Mouse (Mus musculus) stomach, embryonic 15.5 days (tissue): ENCODE data around the gene Col11a2. TPM values are rescaled to one million over a fixed set of nuclear protein-coding genes. Genes with fewer than 3 reads are reported as not detected.
A peak's percentile ranks its signal among the peaks of the same experiment; 100 is the strongest.

ENCODE experiments used
- ATAC-seq: fragments of 200-750 bp; cut with Nextera tagmentation; 2 replicates; pipeline ENCODE4 v1.8.0; 2017; ENCODE audit warnings: low read depth, moderate number of reproducible peaks, moderate TSS enrichment; ENCODE audit not compliant: insufficient read depth, low FRiP score
- H3K27ac ChIP-seq: fragments of 300-500 bp; sonication (generic); 2 replicates; pipeline ENCODE4 v1.5.1; 2015; ENCODE audit warnings: mild to moderate bottlenecking, inconsistent platforms
- H3K27me3 ChIP-seq: fragments of 300-500 bp; sonication (generic); replicated peaks from 2 replicates; pipeline ENCODE4 v1.6.1; 2015; ENCODE audit warnings: inconsistent platforms
- H3K36me3 ChIP-seq: fragments of 300-500 bp; sonication (generic); 2 replicates; pipeline ENCODE4 v1.6.1; 2015; ENCODE audit warnings: inconsistent platforms
- H3K4me1 ChIP-seq: fragments of 300-500 bp; sonication (generic); 2 replicates; pipeline ENCODE4 v1.6.1; 2015; ENCODE audit warnings: inconsistent platforms
- H3K4me2 ChIP-seq: fragments of 300-500 bp; sonication (generic); 2 replicates; pipeline ENCODE4 v1.6.1; 2015; ENCODE audit warnings: mild to moderate bottlenecking, inconsistent platforms
- H3K4me3 ChIP-seq: fragments of 300-500 bp; sonication (generic); replicated peaks from 2 replicates; pipeline ENCODE4 v1.5.1; 2015; ENCODE audit warnings: inconsistent platforms
- H3K9ac ChIP-seq: fragments of 300-500 bp; sonication (generic); 2 replicates; pipeline ENCODE4 v1.6.1; 2015; ENCODE audit warnings: inconsistent platforms
- H3K9me3 ChIP-seq: fragments of 300-500 bp; sonication (generic); 2 replicates; pipeline ENCODE4 v1.6.1; 2016; ENCODE audit warnings: inconsistent platforms
- WGBS: fragments of 180-500 bp; shearing (Covaris S2); methylation state at CpG from one replicate; pipeline ENCODE4 v1.1.7; 2015; 5-methylcytosine and 5-hydroxymethylcytosine counted together
- polyA plus RNA-seq: library from polyadenylated mRNA; unstranded; fragments of >200 nt; fragmentation: Nextera tagmentation; extraction: Ambion mirVana; gene quantifications from 2 replicates; pipeline ENCODE4 v1.2.1, GENCODE M21; 2015

Gene Col11a2
- polyA plus RNA-seq, 1 experiment from 2014 or later = 1.3 TPM

DNA sequence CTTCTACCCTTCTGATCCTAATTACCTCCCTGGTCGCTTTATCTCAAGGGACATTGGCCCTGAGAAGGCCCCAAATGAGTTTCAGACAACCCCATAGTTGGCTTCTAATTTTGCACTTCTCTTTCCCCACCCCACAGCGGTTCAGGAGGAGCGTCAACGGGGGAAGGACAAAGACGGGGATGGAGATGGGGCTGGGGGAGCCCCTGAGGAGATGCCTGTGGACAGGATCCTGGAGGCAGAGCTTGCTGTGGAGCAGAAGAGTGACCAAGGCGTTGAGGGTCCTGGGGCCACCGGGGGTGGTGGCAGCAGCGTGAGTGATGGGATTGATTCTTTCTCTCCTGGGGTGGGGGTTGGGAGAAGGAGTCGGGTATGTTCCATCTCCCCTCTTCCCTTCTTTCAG, 3.7 kb upstream of the Col11a2 start:
- Histone ChIP-seq H3K27me3 (0 out of 2 replicates have a peak, but pooled peaks cover 8% of the 10 kb centered on the region), H3K27ac (no peak overlapping the region), H3K4me3 (no peak overlapping the region), H3K9me3 (no peaks in the 10 kb centered on the region), H3K4me1 (peaks cover 39% of the 10 kb centered on the region), H3K4me2 (no peak overlapping the region), H3K36me3 (peaks cover 30% of the 10 kb centered on the region), H3K9ac (no peak overlapping the region)
- no peak for ATAC-seq
- 76% methylated on average over 9 of the region's 9 CpGs for WGBS

DNA sequence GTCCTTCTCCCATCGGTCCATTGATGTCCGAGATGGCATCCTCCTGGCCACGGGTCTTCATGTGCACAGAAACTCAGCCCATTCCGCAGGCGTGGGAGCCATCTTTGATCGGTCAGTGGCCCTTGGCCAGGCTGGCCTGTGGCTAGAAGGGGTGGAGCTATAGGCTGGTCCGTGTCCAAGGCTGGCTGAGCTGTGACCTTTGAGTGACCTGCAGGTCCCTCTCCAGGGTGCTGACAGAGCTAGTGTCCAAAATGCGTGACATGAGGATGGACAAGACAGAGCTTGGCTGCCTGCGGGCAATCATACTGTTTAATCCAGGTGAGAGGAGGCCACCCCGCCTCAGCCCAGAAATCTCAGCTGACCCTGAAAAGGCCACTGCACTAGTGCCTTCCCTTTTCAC, 2.6 kb upstream of the Col11a2 start:
- Histone ChIP-seq H3K36me3 (peaks cover 30% of the 10 kb centered on the region), H3K4me2 (no peak overlapping the region), H3K4me3 (no peak overlapping the region), H3K4me1 (peaks cover 46% of the 10 kb centered on the region), H3K27me3 (0 out of 2 replicates have a peak, but pooled peaks cover 8% of the 10 kb centered on the region), H3K9ac (no peak overlapping the region), H3K9me3 (no peaks in the 10 kb centered on the region), H3K27ac (no peak overlapping the region)
- 80% methylated on average over 10 of the region's 10 CpGs for WGBS
- no peak for ATAC-seq

DNA sequence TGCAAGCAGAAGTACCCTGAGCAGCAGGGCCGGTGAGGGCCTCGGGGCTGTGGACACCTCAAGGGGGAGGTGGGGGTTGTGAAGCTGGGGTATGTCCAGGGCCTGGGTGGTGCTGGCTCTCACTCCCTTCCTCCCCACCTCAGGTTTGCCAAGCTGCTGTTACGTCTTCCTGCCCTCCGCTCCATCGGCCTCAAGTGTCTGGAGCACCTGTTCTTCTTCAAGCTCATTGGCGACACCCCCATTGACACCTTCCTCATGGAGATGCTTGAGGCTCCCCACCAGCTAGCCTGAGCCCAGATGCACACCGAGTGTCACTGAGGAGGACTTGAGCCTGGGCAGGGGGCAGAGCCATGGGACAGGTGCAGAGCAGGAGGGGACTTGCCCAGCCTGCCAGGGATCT, 2.0 kb upstream of the Col11a2 start:
- no peak overlapping the region for H3K4me2 ChIP-seq
- peaks cover 47% of the 10 kb centered on the region for H3K4me1 ChIP-seq
- peaks cover 30% of the 10 kb centered on the region for H3K36me3 ChIP-seq
- H3K4me3 ChIP-seq = no peak overlapping the region
- no peak overlapping the region for H3K27ac ChIP-seq
- 0 out of 2 replicates have a peak, but pooled peaks cover 8% of the 10 kb centered on the region for H3K27me3 ChIP-seq
- WGBS = 87% methylated on average over 7 of the region's 7 CpGs
- no peak overlapping the region for H3K9ac ChIP-seq
- H3K9me3 ChIP-seq = no peaks in the 10 kb centered on the region
- ATAC-seq = no peak

DNA sequence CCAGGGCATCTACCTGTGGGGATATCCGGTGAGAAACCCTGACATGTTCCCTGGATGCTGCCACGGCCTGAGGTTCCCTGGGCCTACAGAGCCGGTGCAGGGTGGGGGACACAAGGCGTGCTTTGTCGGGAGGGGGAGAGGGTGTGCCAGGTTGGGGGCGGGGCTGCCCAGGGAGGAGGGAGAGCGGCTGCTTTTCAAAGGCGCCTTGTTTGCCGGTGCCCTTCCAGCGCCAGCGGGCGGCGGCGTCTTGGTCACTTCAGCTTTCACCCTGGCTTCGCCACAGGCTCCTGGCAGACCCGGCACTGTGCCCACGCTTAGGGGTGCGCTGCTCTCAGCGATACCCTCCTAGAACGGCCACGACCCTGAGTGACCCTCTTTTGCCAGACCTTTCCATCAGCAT, 797 bp upstream of the Col11a2 start:
- Histone ChIP-seq H3K4me3 (peak overlapping the region; percentile 15; the same call in 1 of the 2 replicates), H3K36me3 (peaks cover 30% of the 10 kb centered on the region), H3K27me3 (0 out of 2 replicates have a peak, but pooled peaks cover 8% of the 10 kb centered on the region), H3K4me2 (peak overlapping the region; percentile 52), H3K9ac (no peak overlapping the region), H3K4me1 (peaks cover 39% of the 10 kb centered on the region), H3K9me3 (no peaks in the 10 kb centered on the region), H3K27ac (no peak overlapping the region)
- peak; percentile 15; the same call in 1 of the 2 replicates for ATAC-seq
- whole genome bisulfite sequencing = 21% methylated on average over 21 of the region's 21 CpGs

DNA sequence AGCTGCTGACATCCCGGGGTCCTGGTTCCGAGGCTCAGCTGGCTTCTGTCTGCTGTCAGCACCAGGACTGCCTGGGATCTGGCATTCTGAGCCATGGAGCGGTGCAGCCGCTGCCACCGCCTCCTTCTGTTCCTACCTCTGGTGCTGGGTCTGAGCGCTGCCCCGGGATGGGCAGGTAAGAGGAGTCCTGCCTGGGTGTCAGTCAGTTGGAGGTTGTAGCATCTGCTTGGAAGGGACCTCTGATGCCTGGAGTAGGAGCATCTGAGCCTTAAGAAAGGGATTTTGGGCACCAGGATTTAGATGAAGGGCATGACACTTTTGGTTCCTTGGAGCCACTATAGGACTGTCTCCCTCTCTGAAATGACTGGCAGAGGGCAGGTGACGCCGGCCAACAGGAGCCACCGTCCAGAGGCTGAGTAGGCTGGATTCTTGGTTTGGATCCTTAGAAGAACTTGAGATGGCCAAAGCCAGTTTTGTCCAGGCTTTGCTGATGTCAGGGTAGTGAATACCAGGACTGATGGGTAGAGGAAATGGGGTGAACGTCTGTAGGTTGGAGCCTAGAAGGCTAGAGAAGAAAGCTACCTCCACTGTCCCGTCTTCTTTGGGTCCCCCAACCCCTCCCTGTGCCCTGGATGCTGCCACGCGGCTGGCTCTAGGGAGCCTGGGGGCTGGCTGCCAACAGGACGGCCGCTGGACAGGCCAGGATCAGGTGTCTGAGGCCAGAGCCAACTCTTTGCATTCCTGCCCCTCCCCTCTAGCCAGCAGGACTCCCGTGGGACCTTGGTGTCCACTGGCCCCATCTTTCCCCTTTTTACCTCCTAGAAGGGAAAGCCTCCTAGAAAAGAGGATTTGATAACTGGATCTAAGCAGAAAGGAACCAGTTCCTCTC, 569 bp downstream of the Col11a2 start:
- Histone ChIP-seq H3K27me3 (0 out of 2 replicates have a peak, but pooled peaks cover 8% of the 10 kb centered on the region), H3K4me1 (peaks cover 33% of the 10 kb centered on the region), H3K4me3 (no peak overlapping the region), H3K36me3 (peaks cover 24% of the 10 kb centered on the region), H3K4me2 (peak overlapping the region; percentile 52), H3K9me3 (no peaks in the 10 kb centered on the region), H3K9ac (no peak overlapping the region), H3K27ac (no peak overlapping the region)
- WGBS = 23% methylated on average over 17 of the region's 17 CpGs
- no peak for ATAC-seq

DNA sequence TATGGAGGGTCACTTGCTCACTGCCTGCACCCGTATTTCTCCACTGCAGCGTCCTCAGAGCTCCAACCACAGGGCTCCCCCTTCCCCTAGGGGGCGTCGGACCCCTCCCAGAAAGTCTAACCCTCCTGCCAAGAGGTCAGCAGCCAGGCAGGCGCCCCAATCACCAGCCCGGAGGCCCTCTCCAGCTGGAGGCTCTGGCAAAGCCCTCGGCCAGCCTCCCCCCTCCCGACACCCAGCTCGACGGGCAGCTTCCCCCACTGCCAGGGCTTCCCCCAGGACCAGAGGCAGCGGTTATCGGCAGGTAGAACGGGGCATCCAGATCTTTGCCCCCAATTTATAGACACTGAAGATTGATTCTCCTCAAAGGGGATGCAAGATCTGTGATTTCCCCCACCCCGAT, 6.7 kb downstream of the Col11a2 start:
- Histone ChIP-seq H3K4me3 (no peak overlapping the region), H3K27ac (no peak overlapping the region), H3K4me1 (peaks cover 7% of the 10 kb centered on the region; the same call in 1 of the 2 replicates), H3K9ac (no peak overlapping the region), H3K27me3 (no peaks in the 10 kb centered on the region), H3K4me2 (no peak overlapping the region), H3K9me3 (no peaks in the 10 kb centered on the region), H3K36me3 (no peaks in the 10 kb centered on the region)
- 80% methylated on average over 14 of the region's 14 CpGs for WGBS
- no peak for ATAC-seq

DNA sequence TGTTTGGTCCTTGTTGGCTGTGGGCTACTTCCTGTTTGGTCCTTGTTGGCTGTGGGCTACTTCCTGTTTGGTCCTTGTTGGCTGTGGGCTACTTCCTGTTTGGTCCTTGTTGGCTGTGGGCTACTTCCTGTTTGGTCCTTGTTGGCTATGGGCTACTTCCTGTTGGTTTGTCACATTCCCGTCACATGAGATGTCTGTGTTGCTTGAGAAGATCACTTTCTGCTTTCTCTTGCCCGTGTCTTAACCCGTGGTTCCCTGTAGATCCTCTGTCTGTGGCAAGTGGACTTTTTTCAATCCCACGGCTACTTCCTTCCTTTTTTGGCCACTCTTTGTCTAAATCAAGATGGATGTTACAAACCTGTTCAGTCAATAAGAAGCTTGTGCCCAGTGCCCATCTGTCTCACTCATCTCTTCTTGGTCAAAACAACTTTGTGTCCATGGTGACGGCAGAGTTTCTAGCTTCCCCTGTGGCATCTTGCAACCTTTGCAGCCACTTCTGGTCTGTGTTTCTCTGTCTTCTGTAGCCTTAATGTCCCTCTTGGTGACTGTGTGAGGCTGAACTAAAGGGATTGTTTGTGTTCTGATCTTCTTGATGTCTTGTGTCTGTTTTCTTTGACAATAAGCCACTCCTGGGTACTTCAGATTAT, 8.3 kb downstream of the Col11a2 start:
- Histone ChIP-seq H3K4me3 (no peak overlapping the region), H3K27ac (no peak overlapping the region), H3K4me1 (no peaks in the 10 kb centered on the region), H3K4me2 (no peak overlapping the region), H3K36me3 (no peaks in the 10 kb centered on the region), H3K9me3 (no peaks in the 10 kb centered on the region), H3K9ac (no peak overlapping the region), H3K27me3 (no peaks in the 10 kb centered on the region)
- no peak for ATAC-seq
- 88% methylated on average over 5 of the region's 5 CpGs for WGBS

DNA sequence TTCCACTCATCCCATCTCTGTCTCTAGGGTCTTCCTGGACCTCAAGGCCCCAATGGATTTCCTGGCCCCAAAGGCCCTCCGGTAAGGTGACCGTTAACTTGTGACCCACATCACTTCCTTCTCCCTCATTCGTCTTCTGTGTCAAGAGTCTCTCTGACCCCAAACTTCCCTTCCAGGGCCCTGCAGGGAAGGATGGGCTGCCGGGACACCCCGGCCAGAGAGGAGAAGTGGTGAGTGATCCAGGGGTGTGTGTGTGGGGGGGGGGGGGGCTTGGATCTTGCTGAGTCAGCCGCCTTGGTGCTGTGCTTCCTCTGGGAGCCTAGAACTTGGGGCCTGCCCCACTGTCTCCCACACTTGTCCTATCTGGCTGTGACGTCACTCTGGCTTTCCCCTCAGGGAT, 18.0 kb downstream of the Col11a2 start:
- H3K4me1 ChIP-seq = no peaks in the 10 kb centered on the region
- WGBS = 55% methylated on average over 7 of the region's 7 CpGs
- H3K36me3 ChIP-seq = no peaks in the 10 kb centered on the region
- no peak overlapping the region for H3K4me3 ChIP-seq
- H3K27ac ChIP-seq = no peak overlapping the region
- no peak for ATAC-seq
- no peaks in the 10 kb centered on the region for H3K27me3 ChIP-seq
- no peak overlapping the region for H3K9ac ChIP-seq
- H3K9me3 ChIP-seq = no peaks in the 10 kb centered on the region
- H3K4me2 ChIP-seq = no peak overlapping the region

DNA sequence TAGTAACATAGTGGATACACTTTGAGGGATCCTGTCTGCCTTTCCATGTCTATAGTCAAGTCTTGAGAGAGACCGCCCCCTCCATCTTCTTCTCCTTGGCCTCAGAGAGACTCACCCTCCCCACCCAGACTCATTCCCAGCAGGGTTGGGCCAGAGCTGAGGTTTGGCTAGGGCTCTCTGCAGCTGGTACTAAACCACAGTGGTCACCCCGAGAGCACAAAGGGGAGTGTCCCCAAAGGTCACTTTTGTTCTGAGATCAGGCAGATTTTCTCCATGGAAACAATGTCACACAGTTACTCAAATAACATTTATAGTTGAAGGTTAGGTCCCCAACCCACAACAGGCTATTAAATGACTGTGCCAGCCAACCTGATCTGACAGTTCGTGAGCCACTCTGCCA, 29.6 kb downstream of the Col11a2 start:
- Histone ChIP-seq H3K36me3 (no peaks in the 10 kb centered on the region), H3K4me1 (no peaks in the 10 kb centered on the region), H3K4me3 (no peak overlapping the region), H3K9me3 (no peaks in the 10 kb centered on the region), H3K9ac (no peak overlapping the region), H3K27ac (no peak overlapping the region), H3K27me3 (no peaks in the 10 kb centered on the region; the same call in 1 of the 2 replicates), H3K4me2 (no peak overlapping the region)
- WGBS = 48% methylated on average over 3 of the region's 3 CpGs
- ATAC-seq = no peak

DNA sequence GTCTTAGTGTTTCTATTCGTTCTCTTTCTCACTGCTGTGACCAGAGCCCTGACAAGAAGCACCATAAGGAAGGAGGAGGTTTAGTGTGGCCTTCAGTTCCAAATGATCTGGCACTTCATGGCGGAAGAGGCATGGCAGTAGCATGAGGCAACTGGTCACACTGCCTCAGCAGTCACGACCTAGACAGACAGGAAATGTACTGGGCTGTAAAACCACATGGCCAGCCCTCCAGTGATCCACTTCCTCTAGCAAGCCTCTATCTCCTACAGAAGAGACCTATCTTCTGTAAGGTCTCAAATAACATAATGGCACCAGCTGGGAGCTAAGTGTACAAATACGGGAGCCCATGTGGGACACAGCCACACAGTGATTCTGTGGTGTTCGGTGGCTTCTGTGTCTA, 32.9 kb downstream of the Col11a2 start:
- no peak for ATAC-seq
- H3K27me3 ChIP-seq = peaks cover 8% of the 10 kb centered on the region
- no peak overlapping the region for H3K27ac ChIP-seq
- H3K4me3 ChIP-seq = no peak overlapping the region
- H3K9me3 ChIP-seq = no peaks in the 10 kb centered on the region
- H3K36me3 ChIP-seq = no peaks in the 10 kb centered on the region
- no peaks in the 10 kb centered on the region for H3K4me1 ChIP-seq
- H3K4me2 ChIP-seq = no peak overlapping the region
- no peak overlapping the region for H3K9ac ChIP-seq
- 66% methylated on average over 5 of the region's 5 CpGs for WGBS

DNA sequence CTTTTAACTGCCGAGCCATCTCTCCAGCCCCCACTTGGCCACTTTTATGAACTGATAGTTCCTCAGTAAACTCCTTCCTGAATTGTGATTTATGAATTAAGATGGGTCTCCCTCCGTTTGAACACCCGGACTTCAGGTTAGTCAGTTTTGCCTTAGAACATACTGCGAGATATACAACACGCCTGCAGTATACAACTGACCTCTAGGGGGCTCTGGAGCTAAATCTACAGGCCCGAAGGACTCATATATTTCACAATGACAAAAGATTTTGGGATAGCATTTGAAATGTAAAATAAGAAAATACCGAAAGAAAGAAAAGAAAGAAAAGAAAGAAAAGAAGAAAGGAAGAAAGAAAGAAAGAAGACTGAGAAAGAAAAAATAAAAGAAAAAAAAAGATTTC, 36.0 kb downstream of the Col11a2 start:
- WGBS = 37% methylated on average over 7 of the region's 7 CpGs
- Histone ChIP-seq H3K36me3 (no peaks in the 10 kb centered on the region), H3K4me2 (no peak overlapping the region), H3K27ac (no peak overlapping the region), H3K4me1 (no peaks in the 10 kb centered on the region), H3K9me3 (no peaks in the 10 kb centered on the region), H3K4me3 (no peak overlapping the region), H3K9ac (no peak overlapping the region), H3K27me3 (peaks cover 12% of the 10 kb centered on the region)
- no peak for ATAC-seq

DNA sequence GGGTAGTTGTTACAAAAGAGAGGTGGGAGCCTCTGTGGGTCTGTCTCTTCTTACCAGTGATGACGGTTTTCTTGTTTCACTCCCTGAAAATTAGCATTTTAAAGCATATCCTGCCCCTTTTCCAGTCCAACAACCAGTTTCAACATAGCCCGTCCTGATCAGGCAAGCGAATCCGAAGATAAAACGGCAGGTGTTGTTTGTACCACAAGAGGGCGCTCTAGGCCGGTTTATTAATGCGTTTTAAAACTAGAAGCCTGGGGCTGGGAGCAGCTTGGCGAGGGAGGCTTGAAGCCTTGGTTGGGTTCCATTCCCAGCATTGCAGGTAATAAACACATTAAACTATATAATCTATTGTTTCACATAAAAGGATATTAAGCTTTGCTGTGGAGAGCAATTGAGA, 38.3 kb downstream of the Col11a2 start:
- no peaks in the 10 kb centered on the region for H3K4me1 ChIP-seq
- no peak overlapping the region for H3K9ac ChIP-seq
- no peak overlapping the region for H3K4me3 ChIP-seq
- H3K27me3 ChIP-seq = peaks cover 12% of the 10 kb centered on the region
- H3K36me3 ChIP-seq = no peaks in the 10 kb centered on the region
- no peak overlapping the region for H3K27ac ChIP-seq
- 2% methylated on average over 9 of the region's 9 CpGs for WGBS
- ATAC-seq = no peak
- H3K9me3 ChIP-seq = no peaks in the 10 kb centered on the region
- H3K4me2 ChIP-seq = no peak overlapping the region
